Mouse (Mus musculus) heart, embryonic 11.5 days (tissue): ENCODE data around the gene Sncb. TPM values are rescaled to one million over a fixed set of nuclear protein-coding genes. Genes with fewer than 3 reads are reported as not detected.
A peak's percentile ranks its signal among the peaks of the same experiment; 100 is the strongest.
"Not testable (repeated sequence)": the region's sequence is repeated elsewhere in the genome, so short reads cannot be mapped to it uniquely, and the experiment has no call there.

Experiments
- ATAC-seq: fragments of 200-750 bp; cut with Nextera tagmentation; replicated peaks from 2 replicates; pipeline ENCODE4 v1.8.0; 2017; ENCODE audit warnings: moderate library complexity; ENCODE audit not compliant: insufficient number of reproducible peaks, low FRiP score, low TSS enrichment
- H3K27ac ChIP-seq: fragments of 300-500 bp; sonication (generic); 2 replicates; pipeline ENCODE4 v1.5.1; 2014; ENCODE audit warnings: mild to moderate bottlenecking, low read depth, low read length
- H3K27me3 ChIP-seq: fragments of 300-500 bp; sonication (generic); 2 replicates; pipeline ENCODE4 v1.6.1; 2014; ENCODE audit warnings: mild to moderate bottlenecking, low read length, mixed read lengths; ENCODE audit not compliant: control insufficient read depth, insufficient read depth
- H3K36me3 ChIP-seq: fragments of 300-500 bp; sonication (generic); 2 replicates; pipeline ENCODE4 v1.6.1; 2014; ENCODE audit warnings: mild to moderate bottlenecking, low read length, moderate library complexity, mixed read lengths; ENCODE audit not compliant: control insufficient read depth, insufficient read depth
- H3K4me1 ChIP-seq: fragments of 300-500 bp; sonication (generic); 2 replicates; pipeline ENCODE4 v1.6.1; 2014; ENCODE audit warnings: low read length; ENCODE audit not compliant: control insufficient read depth, insufficient read depth
- H3K4me2 ChIP-seq: fragments of 300-500 bp; sonication (generic); 2 replicates; pipeline ENCODE4 v1.6.1; 2014; ENCODE audit warnings: mild to moderate bottlenecking, moderate library complexity
- H3K4me3 ChIP-seq: fragments of 300-500 bp; sonication (generic); 2 replicates; pipeline ENCODE4 v1.5.1; 2014; ENCODE audit warnings: low read depth, low read length
- H3K9ac ChIP-seq: fragments of 300-500 bp; sonication (generic); 2 replicates; pipeline ENCODE4 v1.6.1; 2014; ENCODE audit warnings: mild to moderate bottlenecking, low read depth, low read length, moderate library complexity
- H3K9me3 ChIP-seq: fragments of 300-500 bp; sonication (generic); replicated peaks from 2 replicates; pipeline ENCODE4 v1.6.1; 2016; ENCODE audit warnings: low read length; ENCODE audit not compliant: control insufficient read depth
- WGBS: fragments of 180-500 bp; shearing (Covaris S2); extraction: QIAGEN DNeasy Blood & Tissue Kit; methylation state at CpG from one replicate; pipeline ENCODE4 v1.1.7; 2014; ENCODE audit not compliant: insufficient replicate concordance; 5-methylcytosine and 5-hydroxymethylcytosine counted together
- polyA plus RNA-seq: library from polyadenylated mRNA; unstranded; fragments of >200 nt; fragmentation: Nextera tagmentation; extraction: Ambion mirVana; gene quantifications from 2 replicates; pipeline ENCODE4 v1.2.1, GENCODE M21; 2014

Gene Sncb
- polyA plus RNA-seq, 1 experiment from 2014 or later, result 0.59 TPM

GRCm38 (mm10) chr13:54789561-54790397, 23.4 kb upstream of the Sncb start:
- Histone ChIP-seq H3K4me2 (peak overlapping the region; percentile 94), H3K9ac (peak overlapping the region; percentile 54), H3K4me3 (peak overlapping the region; percentile 59), H3K4me1 (peaks cover 8% of the 10 kb centered on the region; the same call in 1 of the 2 replicates), H3K27me3 (peaks cover 30% of the 10 kb centered on the region), H3K27ac (no peak overlapping the region), H3K36me3 (no peaks in the 10 kb centered on the region), H3K9me3 (no peaks in the 10 kb centered on the region)
- ATAC-seq, result peak; percentile 12; the same call in 1 of the 2 replicates
- WGBS, result under 1% methylated on average over 38 of the region's 38 CpGs

- peak within 1 kb of the TSS; percentile 59 for H3K4me3 ChIP-seq
- H3K9ac ChIP-seq, result peak within 1 kb of the TSS; percentile 54
- H3K36me3 ChIP-seq, result no peaks in the 10 kb centered on the region
- peaks cover 8% of the 10 kb centered on the region; the same call in 1 of the 2 replicates for H3K4me1 ChIP-seq
- ATAC-seq, result peak; percentile 80
- 3% methylated on average over 48 of the region's 49 CpGs for WGBS
- no peaks in the 10 kb centered on the region for H3K9me3 ChIP-seq
- H3K27ac ChIP-seq, result no peak within 1 kb of the TSS
- H3K4me2 ChIP-seq, result peak within 1 kb of the TSS; percentile 94
- H3K27me3 ChIP-seq, result peaks cover 26% of the 10 kb centered on the region
Measured at GRCm38 (mm10) chr13:54788740-54789560, 22.6 kb upstream of the Sncb start, which contains the start of gene Tspan17. Gene Tspan17 (plus strand): TSS chr13:54789377.

GRCm38 (mm10) chr13:54787591-54787990, 21.2 kb upstream of the Sncb start:
- not testable (repeated sequence) for H3K9ac ChIP-seq, H3K9me3 ChIP-seq, H3K4me3 ChIP-seq, H3K27ac ChIP-seq, H3K36me3 ChIP-seq, ATAC-seq, H3K4me1 ChIP-seq, H3K4me2 ChIP-seq
- H3K27me3 ChIP-seq, result peaks cover 21% of the 10 kb centered on the region
- 71% methylated on average over 2 of the region's 2 CpGs for WGBS

- H3K27me3 ChIP-seq, result no peaks in the 10 kb centered on the region; the same call in 1 of the 2 replicates
- WGBS, result 79% methylated on average over 4 of the region's 4 CpGs
- no peak within 1 kb of the TSS for H3K4me2 ChIP-seq
- no peak within 1 kb of the TSS for H3K9ac ChIP-seq
- H3K36me3 ChIP-seq, result no peaks in the 10 kb centered on the region
- no peaks in the 10 kb centered on the region for H3K4me1 ChIP-seq
- no peaks in the 10 kb centered on the region; the same call in 1 of the 2 replicates for H3K9me3 ChIP-seq
- H3K4me3 ChIP-seq, result no peak within 1 kb of the TSS
- H3K27ac ChIP-seq, result no peak within 1 kb of the TSS
- no peak for ATAC-seq
Measured at GRCm38 (mm10) chr13:54783698-54784097, 17.3 kb upstream of the Sncb start, which contains the start of gene Eif4e1b. Gene Eif4e1b (plus strand): TSS chr13:54783998.

GRCm38 (mm10) chr13:54783235-54783634, 16.8 kb upstream of the Sncb start:
- no peak overlapping the region for H3K9ac ChIP-seq
- H3K36me3 ChIP-seq, result no peaks in the 10 kb centered on the region
- ATAC-seq, result no peak
- H3K4me1 ChIP-seq, result no peaks in the 10 kb centered on the region
- no peak overlapping the region for H3K4me3 ChIP-seq
- WGBS, result 42% methylated on average over 2 of the region's 2 CpGs
- H3K4me2 ChIP-seq, result no peak overlapping the region
- H3K27me3 ChIP-seq, result no peaks in the 10 kb centered on the region; the same call in 1 of the 2 replicates
- H3K9me3 ChIP-seq, result no peaks in the 10 kb centered on the region; the same call in 1 of the 2 replicates
- H3K27ac ChIP-seq, result no peak overlapping the region

- Histone ChIP-seq H3K27ac (no peak overlapping the region), H3K9ac (no peak overlapping the region), H3K36me3 (no peaks in the 10 kb centered on the region), H3K4me2 (no peak overlapping the region), H3K4me1 (no peaks in the 10 kb centered on the region), H3K27me3 (no peaks in the 10 kb centered on the region; the same call in 1 of the 2 replicates), H3K9me3 (no peaks in the 10 kb centered on the region; the same call in 1 of the 2 replicates), H3K4me3 (no peak overlapping the region)
- 71% methylated on average over 3 of the region's 3 CpGs for whole genome bisulfite sequencing
- no peak for ATAC-seq
Measured at GRCm38 (mm10) chr13:54781086-54781485, 14.7 kb upstream of the Sncb start.

GRCm38 (mm10) chr13:54780592-54780991, 14.2 kb upstream of the Sncb start:
- no peaks in the 10 kb centered on the region; the same call in 1 of the 2 replicates for H3K27me3 ChIP-seq
- WGBS, result 76% methylated on average over 3 of the region's 3 CpGs
- H3K9ac ChIP-seq, result no peak overlapping the region
- ATAC-seq, result no peak
- no peak overlapping the region for H3K27ac ChIP-seq
- H3K36me3 ChIP-seq, result no peaks in the 10 kb centered on the region
- H3K4me1 ChIP-seq, result no peaks in the 10 kb centered on the region
- H3K4me3 ChIP-seq, result no peak overlapping the region
- H3K9me3 ChIP-seq, result no peaks in the 10 kb centered on the region; the same call in 1 of the 2 replicates
- no peak overlapping the region for H3K4me2 ChIP-seq

GRCm38 (mm10) chr13:54767012-54767411, 617 bp upstream of the Sncb start:
- no peaks in the 10 kb centered on the region for H3K36me3 ChIP-seq
- no peak for ATAC-seq
- H3K4me2 ChIP-seq, result no peak overlapping the region
- H3K4me3 ChIP-seq, result no peak overlapping the region
- no peak overlapping the region for H3K9ac ChIP-seq
- 0 out of 2 replicates have a peak, but pooled peaks cover 3% of the 10 kb centered on the region for H3K9me3 ChIP-seq
- WGBS, result 72% methylated on average over 4 of the region's 4 CpGs
- H3K4me1 ChIP-seq, result peaks cover 6% of the 10 kb centered on the region; the same call in 1 of the 2 replicates
- H3K27me3 ChIP-seq, result peaks cover 56% of the 10 kb centered on the region
- H3K27ac ChIP-seq, result no peak overlapping the region
